Mouse (Mus musculus) stomach, postnatal 0 days (tissue): ENCODE data around the gene Snd1.

Source experiments
- CTCF ChIP-seq: IDR thresholded peaks from 2 replicates; pipeline ENCODE4 v1.5.1; 2016; ENCODE audit warnings: antibody characterized with exemption, low read depth, mild to moderate bottlenecking, moderate library complexity
- EP300 ChIP-seq: optimal IDR thresholded peaks from 2 replicates; pipeline ENCODE3; 2016; ENCODE audit warnings: antibody characterized with exemption

- TF ChIP-seq EP300 (no peak), CTCF (no peak)
Measured at GRCm38 (mm10) chr6:28795792-28796515, 321.0 kb downstream of the Snd1 start.
